Mouse (Mus musculus): ENCODE data around the gene Dab2ip. TPM values are rescaled to one million over a fixed set of nuclear protein-coding genes. Genes with fewer than 3 reads are reported as not detected.

Dab2ip gene
- total RNA-seq, 2 experiments from 2014 or later = 41.7 to 46.3 TPM

- peak; percentile 55 for DNase-seq (ENCODE audit: low spot score)
Measured at GRCm38 (mm10) chr2:35714742-35715167, 156.7 kb downstream of the Dab2ip start.

- no peak for DNase-seq (ENCODE audit: low spot score)
Measured at GRCm38 (mm10) chr2:35715485-35715884, 157.4 kb downstream of the Dab2ip start.

GRCm38 (mm10) chr2:35716175-35716574 is 158.1 kb downstream of the Dab2ip start:
- DNase-seq (ENCODE audit: low spot score) = no peak

- DNase-seq (ENCODE audit: low spot score) = no peak
Measured at GRCm38 (mm10) chr2:35718003-35718500, 160.0 kb downstream of the Dab2ip start.

- no peak for DNase-seq (ENCODE audit: low spot score)
Measured at GRCm38 (mm10) chr2:35718662-35719061, 160.6 kb downstream of the Dab2ip start.

- no peak for DNase-seq (ENCODE audit: low spot score)
Measured at GRCm38 (mm10) chr2:35719230-35720005, 161.4 kb downstream of the Dab2ip start.

GRCm38 (mm10) chr2:35720104-35720503 is 162.0 kb downstream of the Dab2ip start:
- peak; percentile 77 for DNase-seq (ENCODE audit: low spot score)

GRCm38 (mm10) chr2:35720550-35720949 is 162.5 kb downstream of the Dab2ip start:
- DNase-seq (ENCODE audit: low spot score) = no peak

- DNase-seq (ENCODE audit: low spot score) = no peak
Measured at GRCm38 (mm10) chr2:35720956-35721355, 162.9 kb downstream of the Dab2ip start.

- no peak for DNase-seq (ENCODE audit: low spot score)
Measured at GRCm38 (mm10) chr2:35722821-35723220, 164.8 kb downstream of the Dab2ip start.

- DNase-seq (ENCODE audit: low spot score) = no peak
Measured at GRCm38 (mm10) chr2:35723267-35723666, 165.2 kb downstream of the Dab2ip start.

- no peak for DNase-seq (ENCODE audit: low spot score)
Measured at GRCm38 (mm10) chr2:35723691-35724090, 165.6 kb downstream of the Dab2ip start.

GRCm38 (mm10) chr2:35728633-35729032 is 170.6 kb downstream of the Dab2ip start:
- DNase-seq (ENCODE audit: low spot score) = no peak

GRCm38 (mm10) chr2:35729077-35730065 is 171.3 kb downstream of the Dab2ip start:
- DNase-seq (ENCODE audit: low spot score) = peak; percentile 52

- no peak for DNase-seq (ENCODE audit: low spot score)
Measured at GRCm38 (mm10) chr2:35731671-35732449, 173.8 kb downstream of the Dab2ip start.

GRCm38 (mm10) chr2:35735001-35735400 is 176.9 kb downstream of the Dab2ip start:
- no peak for DNase-seq (ENCODE audit: low spot score)

- DNase-seq (ENCODE audit: low spot score) = no peak
Measured at GRCm38 (mm10) chr2:35736061-35736460, 178.0 kb downstream of the Dab2ip start.

- DNase-seq (ENCODE audit: low spot score) = no peak
Measured at GRCm38 (mm10) chr2:35737467-35738027, 179.5 kb downstream of the Dab2ip start.

- DNase-seq (ENCODE audit: low spot score) = no peak
Measured at GRCm38 (mm10) chr2:35739669-35740254, 181.7 kb downstream of the Dab2ip start.

GRCm38 (mm10) chr2:35745876-35746275 is 187.8 kb downstream of the Dab2ip start:
- no peak for DNase-seq (ENCODE audit: low spot score)

All from gastrocnemius, adult 18-20 months (tissue).